Mouse (Mus musculus): ENCODE data around the gene Rgs2.

DNA sequence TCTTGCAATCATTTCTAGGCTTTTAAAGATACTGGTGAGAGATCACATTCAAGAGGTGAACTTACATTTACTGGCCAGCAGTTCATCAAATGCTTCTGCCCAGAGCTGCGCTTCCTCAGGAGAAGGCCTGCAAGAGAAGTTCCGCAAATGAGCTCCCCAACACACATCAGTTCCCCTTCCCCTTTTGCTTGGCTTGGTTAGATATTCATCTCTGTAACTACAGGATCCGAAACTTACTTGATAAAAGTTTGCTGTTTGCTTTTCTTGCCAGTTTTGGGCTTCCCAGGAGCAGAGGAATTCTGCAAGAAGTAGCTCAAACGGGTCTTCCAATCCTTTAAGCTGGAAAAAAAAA, 1.3 kb downstream of the Rgs2 start:
- TF ChIP-seq CTCF (IDR thresholded peaks at IDR 0.05; ENCODE audit: low read depth) (no peak), EP300 (IDR thresholded peaks at IDR 0.05; ENCODE audit: low read depth) (no peak)

All from heart, postnatal 0 days (tissue).